Mouse (Mus musculus) cerebellum, postnatal 25 days (tissue): ENCODE measurements at regions not wholly inside any gene's neighbourhood (a gene's known extent, or its start where the extent isn't known, plus 50 kb on each side); places are given as distances from the start of the nearest gene placed in this dataset.
A peak's percentile ranks its signal among the peaks of the same experiment; 100 is the strongest.

Source experiments
- DNase-seq, 2 experiments: peaks; one replicate each; pipeline ENCODE4 v3.0.0; 2021; ENCODE audit warnings: mixed read lengths in 2 of 2

DNA sequence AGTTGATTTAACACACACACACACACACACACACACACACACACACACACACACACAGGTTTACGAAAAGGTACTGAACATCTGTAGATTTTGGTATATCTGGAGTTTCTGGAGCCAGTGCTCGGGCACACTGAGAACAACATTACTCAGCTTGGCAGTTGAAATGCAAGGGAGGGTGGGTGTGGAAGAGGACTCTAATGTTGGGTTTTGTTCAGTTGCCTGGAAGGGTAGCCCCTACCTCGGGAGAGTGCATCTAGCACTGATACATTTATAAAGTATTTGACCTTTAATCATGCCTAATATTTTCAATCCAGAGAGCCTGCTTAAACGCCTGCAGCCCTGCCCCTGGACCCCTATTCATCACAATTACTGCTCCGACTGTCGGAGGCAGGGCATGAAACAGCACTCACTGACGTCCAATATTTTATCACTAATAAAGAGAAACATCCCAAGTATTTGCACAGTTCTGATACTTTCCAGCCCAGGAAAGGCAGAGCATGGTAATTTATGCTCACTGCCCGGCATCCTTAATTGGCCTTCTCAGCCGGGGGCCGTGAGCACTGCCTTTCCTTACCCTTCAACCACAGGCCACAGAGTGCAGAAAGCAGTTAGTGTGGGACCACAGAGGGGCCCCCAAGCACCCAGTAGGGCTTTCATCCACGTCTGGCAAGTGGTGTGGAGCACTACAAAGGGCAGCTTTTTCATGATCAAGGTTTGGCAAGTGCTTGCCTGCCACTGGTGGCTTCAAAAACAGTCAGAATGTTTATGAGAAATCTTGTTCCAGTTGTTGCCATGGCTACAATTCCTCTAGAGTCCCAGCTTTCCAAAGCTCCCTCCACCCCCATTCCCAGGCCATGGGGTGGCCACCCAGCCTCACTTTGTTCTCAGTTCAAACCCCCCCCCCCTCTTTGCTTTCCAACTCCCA is 76.3 kb upstream of the Pkdcc start:
- no peak for DNase-seq

DNA sequence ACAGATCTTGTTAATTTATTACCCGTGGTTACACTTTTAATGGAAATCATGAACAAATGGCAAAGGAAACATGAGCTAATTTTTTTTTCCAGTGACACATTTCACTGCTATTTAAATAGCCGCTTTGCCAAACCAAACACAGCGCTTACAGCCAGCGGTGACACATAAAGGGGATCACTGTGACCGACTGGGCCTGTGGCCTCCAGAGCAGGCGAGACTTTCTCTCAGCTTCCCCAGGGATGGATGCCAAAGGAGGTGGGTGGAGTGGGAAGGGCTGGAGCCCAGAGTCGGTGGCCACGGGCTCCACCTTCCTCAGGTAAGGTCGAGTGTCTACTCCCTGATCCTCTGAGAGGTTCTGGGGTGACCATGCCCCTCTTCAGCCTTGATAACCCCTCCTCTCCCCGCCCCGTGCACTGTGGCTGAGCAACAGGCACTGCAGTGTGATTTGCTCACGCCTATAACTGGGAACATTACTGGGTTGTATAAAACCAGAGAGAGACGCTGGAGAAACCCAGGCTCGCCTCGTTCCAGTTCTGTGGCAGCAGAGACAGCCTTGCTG is 66.6 kb upstream of the Pkdcc start:
- DNase-seq, result peak; percentile 14 to 16

DNA sequence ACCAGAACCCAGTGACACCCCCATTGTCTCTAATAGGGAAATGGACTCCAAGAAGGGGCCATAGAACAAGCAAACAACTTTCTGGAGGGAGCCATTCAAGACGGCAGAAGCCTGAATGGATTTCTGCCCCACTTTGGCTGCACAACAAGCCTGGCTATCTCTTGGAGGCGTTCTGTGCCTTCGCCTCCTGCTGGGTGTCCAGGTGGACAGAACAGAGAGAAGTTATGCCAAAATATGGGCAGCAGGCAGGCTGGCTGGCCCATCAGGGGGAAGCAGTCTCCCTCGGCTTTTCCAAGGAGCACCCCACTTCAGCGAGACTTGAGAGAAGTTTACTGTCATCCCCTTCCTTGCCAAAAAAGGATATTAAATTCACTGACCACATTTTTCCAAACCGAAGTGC is 65.8 kb upstream of the Pkdcc start:
- DNase-seq, result peak; percentile 78 to 85

DNA sequence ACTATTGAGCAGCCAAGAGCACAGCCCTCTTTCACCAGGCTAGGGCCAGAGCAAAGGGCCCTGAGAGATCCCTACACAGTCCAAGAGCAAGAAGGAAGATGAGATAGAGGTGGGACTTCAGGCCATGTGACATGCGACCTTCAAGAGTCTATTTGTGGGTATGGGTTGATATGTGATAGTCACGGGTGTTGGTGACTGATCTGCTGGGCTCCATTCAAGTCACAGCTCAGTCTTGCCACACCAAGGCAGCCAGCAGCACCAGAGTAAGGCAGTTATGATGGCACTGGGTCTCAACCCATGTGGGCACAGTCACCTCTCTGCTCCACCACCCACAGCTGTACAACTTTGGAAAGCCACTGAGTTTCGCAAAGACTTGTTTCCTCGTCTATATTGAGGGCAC is 60.0 kb upstream of the Pkdcc start:
- DNase-seq, result no peak

DNA sequence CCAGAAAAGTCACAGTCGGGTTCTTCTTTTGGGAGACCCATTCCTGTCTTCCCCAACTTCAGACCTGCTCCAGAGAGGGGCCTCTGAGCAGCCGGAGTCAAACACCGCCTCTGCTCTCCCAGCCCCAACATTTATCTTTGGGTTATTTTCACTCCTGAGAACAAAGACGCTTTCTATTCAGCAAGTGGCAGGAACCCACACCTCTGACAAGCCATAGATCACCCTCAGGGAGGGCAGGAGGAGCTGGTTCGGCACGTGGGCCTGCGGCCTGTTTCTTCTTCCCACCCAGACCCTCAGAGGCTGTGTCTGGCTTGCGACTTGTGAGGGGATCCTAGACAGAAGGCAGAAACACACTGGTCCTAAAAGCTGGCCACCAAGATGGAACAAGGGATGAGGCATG is 58.4 kb upstream of the Pkdcc start:
- DNase-seq, result no peak

DNA sequence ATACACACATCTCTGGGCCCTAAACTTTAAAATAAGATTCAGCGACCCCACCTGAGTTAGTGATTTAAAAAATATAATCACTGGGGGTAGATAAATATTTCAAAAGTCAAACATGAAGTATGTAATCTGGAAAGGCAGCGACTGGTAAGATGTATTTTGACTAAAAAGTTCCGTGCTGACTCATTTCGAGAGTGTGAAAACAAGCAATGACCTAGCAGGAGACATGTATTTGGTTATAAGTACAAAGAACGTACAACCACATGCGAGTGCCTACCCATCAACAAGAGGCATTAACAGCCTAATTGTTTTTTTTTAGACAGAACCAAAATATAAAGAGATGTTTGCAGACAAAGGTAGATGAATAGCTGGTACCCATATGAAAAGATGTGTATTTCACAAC is 57.0 kb upstream of the Pkdcc start:
- no peak for DNase-seq

DNA sequence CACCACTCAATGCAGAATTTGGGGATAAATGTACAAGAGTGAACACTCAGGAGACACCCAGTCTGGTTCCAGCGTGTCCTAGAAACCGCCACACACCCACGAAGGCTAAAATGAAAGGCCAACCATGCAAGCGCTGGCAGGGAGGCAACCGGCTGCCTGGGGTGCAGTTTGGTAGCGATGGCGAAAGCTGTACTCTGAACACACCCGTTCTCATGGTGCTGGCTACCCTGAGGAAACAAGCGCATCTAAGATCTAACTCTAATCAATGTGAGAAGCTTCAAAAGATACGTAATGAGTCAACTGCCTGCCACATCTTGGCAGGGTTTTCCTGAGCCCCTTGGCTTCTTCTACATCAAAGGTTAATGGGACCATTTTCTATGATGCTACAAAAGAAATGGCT is 56.4 kb upstream of the Pkdcc start:
- no peak for DNase-seq

DNA sequence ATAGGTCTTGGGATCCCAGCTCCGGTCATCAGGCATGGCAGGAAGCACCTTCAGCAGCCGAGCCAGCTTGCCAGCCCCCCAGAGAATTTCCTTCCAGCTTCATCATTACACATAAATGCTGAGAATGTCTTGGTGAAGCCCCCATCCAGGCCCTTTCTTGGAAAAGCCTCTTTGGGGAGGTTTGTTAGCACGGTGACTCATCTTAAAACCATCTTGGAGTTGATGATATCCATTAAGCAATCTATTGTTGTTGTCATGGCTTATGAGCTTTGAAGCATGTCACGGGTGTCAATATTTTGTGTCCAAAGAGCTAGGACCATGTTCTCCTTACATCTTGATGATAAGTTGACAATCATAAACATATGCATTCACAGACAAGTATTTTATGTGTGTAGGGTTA is 55.5 kb upstream of the Pkdcc start:
- DNase-seq, result no peak

DNA sequence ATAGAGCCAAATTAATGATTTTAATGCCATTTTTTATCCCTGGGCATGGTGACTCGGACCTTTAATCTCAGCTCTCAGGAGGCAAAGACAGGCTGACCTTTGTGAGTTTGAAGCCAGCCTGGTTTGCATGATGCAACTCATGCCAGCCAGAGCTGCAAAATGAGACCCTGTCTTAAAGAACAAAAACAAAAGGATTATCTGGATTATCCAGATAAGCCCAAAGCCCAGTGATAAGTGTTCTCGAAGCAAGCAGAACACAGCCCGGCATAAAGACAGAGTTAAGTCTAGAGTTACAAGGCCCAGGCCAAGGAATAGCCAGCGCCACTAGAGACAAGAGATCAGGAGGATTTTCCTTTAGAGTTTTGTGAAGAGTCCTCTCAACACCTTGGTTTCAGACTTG is 54.8 kb upstream of the Pkdcc start:
- no peak for DNase-seq

DNA sequence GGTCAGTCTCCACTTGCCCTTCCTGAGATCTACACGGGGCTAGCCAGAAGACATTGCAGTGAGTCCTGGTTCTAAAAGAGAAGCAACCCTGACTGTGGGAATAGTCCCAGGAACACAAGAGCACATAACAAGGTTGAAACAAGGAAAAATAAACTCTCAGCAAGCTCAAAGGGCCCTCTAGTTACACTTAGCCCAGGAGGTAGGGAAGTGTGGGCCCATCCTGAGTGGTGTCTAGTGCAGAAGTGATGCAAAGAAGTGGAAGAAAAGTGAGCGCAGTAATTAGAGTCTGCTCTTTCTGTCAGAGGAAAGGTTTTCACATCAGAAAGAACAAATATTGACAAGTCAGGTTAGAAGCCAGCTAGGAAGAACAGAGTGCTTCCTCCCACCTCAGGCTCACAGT is 53.4 kb upstream of the Pkdcc start:
- DNase-seq, result no peak

DNA sequence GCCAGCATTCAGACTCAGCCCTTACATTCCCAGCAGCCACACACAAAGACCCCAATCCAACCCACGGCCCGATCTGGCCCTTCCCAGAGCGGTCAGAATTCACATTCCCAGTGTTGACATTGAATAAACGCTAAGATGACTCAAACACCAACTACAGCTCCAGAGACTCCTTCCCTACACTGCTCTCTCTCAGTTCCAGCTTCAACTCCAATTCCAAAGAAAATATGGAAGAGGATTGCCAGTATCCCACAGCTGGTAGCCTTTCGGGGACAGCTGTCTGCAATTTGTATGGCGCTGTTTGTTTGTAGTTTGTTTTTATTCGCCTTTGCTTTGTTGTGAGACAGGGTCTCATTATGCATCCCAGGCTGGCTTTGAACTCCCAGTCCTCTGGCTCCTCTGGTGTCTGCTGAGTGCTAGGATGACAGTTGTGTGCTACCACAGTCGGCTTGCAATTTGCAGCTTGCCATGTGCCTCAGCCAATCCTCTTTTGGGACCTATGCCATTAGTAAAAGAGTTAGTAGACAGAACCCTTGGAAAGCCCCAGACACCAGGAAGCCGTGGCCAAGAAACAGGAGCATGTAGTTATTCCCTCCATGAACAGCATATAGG is 51.0 kb upstream of the Pkdcc start:
- DNase-seq, result no peak

DNA sequence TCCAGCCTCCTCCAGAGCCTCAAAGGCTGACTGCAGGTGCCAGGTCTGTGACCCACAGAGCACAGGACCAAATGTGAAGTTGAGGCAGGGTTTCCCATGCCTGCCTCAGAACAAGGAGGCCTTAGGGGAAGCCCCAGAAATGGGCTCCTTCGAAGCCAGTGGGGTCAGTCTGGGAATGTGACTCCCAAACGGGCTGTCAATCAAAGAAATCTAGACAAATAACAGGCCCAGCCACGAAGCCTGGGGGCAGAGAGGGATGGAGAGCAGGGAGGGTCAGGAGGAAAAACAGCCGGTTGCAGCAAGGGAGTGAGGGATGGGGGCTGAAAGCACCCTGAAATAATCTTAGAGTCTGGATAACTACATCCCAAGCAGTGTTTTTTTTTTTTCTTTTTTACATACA is 50.4 kb upstream of the Pkdcc start:
- no peak for DNase-seq

DNA sequence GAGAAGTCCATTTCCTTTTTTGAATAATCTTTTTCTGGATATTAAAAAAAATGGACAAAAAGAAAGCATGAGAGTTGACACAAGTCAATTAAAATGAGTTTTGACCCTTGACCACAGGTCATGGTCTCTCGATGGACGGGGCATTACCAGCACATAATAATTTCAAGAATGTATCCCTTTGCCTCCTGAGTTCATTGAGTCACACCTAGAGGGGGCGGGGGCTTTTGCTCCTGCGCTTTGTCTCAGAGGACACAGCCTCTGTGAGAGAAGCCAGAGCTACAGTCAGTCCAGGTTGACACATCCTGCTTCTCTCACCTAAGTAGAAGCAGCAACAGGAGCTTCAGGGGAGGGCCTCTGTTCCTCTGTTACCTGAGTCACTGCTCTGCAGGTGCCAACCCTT is 50.0 kb upstream of the Pkdcc start:
- DNase-seq, result no peak
